In genomic region chr6:38534640-38535365, GRCm38 (mm10) we compare ENCODE assay signal across 8 mouse cellular contexts. TPM values are rescaled to one million over a fixed set of nuclear protein-coding genes. Genes with fewer than 3 reads are reported as not detected.
A peak's percentile ranks its signal among the peaks of the same experiment; 100 is the strongest.
DNase-seq lines count a peak whose midpoint lies in the region; ATAC-seq and TF ChIP-seq lines count a peak whose summit lies in the region.

No protein-coding gene starts in this region.

- no peaks in the 10 kb centered on the region for H3K79me3 ChIP-seq in C2C12 (ENCODE audit: low read depth)

- peaks cover 9% of the 10 kb centered on the region for H3K79me2 ChIP-seq in C2C12 (ENCODE audit: control insufficient read depth, insufficient read depth)

- ATAC-seq in kidney, embryonic 15.5 days (replicated peaks; ENCODE audit: low FRiP score), result peak; percentile 84
- ATAC-seq in limb, embryonic 15.5 days (ENCODE audit: insufficient number of reproducible peaks, low FRiP score, low TSS enrichment, low read depth), result peak; percentile 57
- peak; percentile 72 for ATAC-seq in midbrain, postnatal 0 days (ENCODE audit: low FRiP score)

- TF ChIP-seq CTCF in C2C12 (IDR thresholded peaks at IDR 0.05; ENCODE audit: control insufficient read depth, insufficient read depth, insufficient read length), result peak; percentile 96
- TF ChIP-seq CTCF in embryonic fibroblast, embryonic 13.5 days (IDR thresholded peaks at IDR 0.05; ENCODE audit: borderline replicate concordance, insufficient read depth, low read length), result peak; percentile 91
- peak; percentile 92 for TF ChIP-seq CTCF in midbrain, postnatal 0 days (IDR thresholded peaks at IDR 0.05)

- peaks cover 8% of the 10 kb centered on the region for H3K4me1 ChIP-seq in embryonic fibroblast, embryonic 13.5 days (ENCODE audit: control insufficient read depth, insufficient read depth, low read length)
- H3K4me1 ChIP-seq in heart, embryonic 10.5 days, result peaks cover 8% of the 10 kb centered on the region; the same call in 1 of the 2 replicates
- H3K4me1 ChIP-seq in kidney, embryonic 15.5 days, result peaks cover 14% of the 10 kb centered on the region
- H3K4me1 ChIP-seq in limb, embryonic 15.5 days, result peaks cover 6% of the 10 kb centered on the region; the same call in 1 of the 2 replicates
- no peaks in the 10 kb centered on the region for H3K4me1 ChIP-seq in midbrain, postnatal 0 days (ENCODE audit: insufficient read depth, low read length)

- no peaks in the 10 kb centered on the region for H3K9me3 ChIP-seq in heart, embryonic 10.5 days
- H3K9me3 ChIP-seq in kidney, embryonic 15.5 days (replicated peaks), result no peaks in the 10 kb centered on the region
- no peaks in the 10 kb centered on the region for H3K9me3 ChIP-seq in limb, embryonic 15.5 days
- no peaks in the 10 kb centered on the region for H3K9me3 ChIP-seq in midbrain, postnatal 0 days (ENCODE audit: low read length)

- under 1% methylated on average over 53 of the region's 53 CpGs for WGBS in heart, embryonic 10.5 days
- WGBS in kidney, embryonic 15.5 days, result under 1% methylated on average over 53 of the region's 53 CpGs
- WGBS in limb, embryonic 15.5 days, result under 1% methylated on average over 50 of the region's 53 CpGs
- WGBS in midbrain, postnatal 0 days, result under 1% methylated on average over 53 of the region's 53 CpGs

- H3K9ac ChIP-seq in kidney, embryonic 15.5 days, result peak overlapping the region; percentile 91
- H3K9ac ChIP-seq in limb, embryonic 15.5 days, result peak overlapping the region; percentile 87
- peak overlapping the region; percentile 79 for H3K9ac ChIP-seq in midbrain, postnatal 0 days (replicated peaks; ENCODE audit: low read length, poor library complexity, severe bottlenecking)

- H3K36me3 ChIP-seq in C2C12 (ENCODE audit: control insufficient read depth, insufficient read depth), result no peaks in the 10 kb centered on the region
- peaks cover 9% of the 10 kb centered on the region for H3K36me3 ChIP-seq in heart, embryonic 10.5 days
- peaks cover 5% of the 10 kb centered on the region; the same call in 1 of the 2 replicates for H3K36me3 ChIP-seq in kidney, embryonic 15.5 days
- peaks cover 3% of the 10 kb centered on the region; the same call in 1 of the 2 replicates for H3K36me3 ChIP-seq in limb, embryonic 15.5 days
- H3K36me3 ChIP-seq in midbrain, postnatal 0 days (ENCODE audit: insufficient read depth, low read length), result 0 out of 2 replicates have a peak, but pooled peaks cover under 1% of the 10 kb centered on the region

- no peaks in the 10 kb centered on the region for H3K27me3 ChIP-seq in C2C12 (ENCODE audit: control insufficient read depth, insufficient read depth, insufficient read length)
- H3K27me3 ChIP-seq in heart, embryonic 10.5 days (ENCODE audit: insufficient read depth, poor library complexity, severe bottlenecking), result no peaks in the 10 kb centered on the region
- no peaks in the 10 kb centered on the region for H3K27me3 ChIP-seq in kidney, embryonic 15.5 days
- no peaks in the 10 kb centered on the region for H3K27me3 ChIP-seq in limb, embryonic 15.5 days
- H3K27me3 ChIP-seq in midbrain, postnatal 0 days (ENCODE audit: insufficient read depth, low read length), result no peaks in the 10 kb centered on the region

- peak overlapping the region; percentile 96 for H3K4me3 ChIP-seq in C2C12 (ENCODE audit: insufficient read depth, poor library complexity, severe bottlenecking)
- H3K4me3 ChIP-seq in embryonic fibroblast, embryonic 13.5 days (ENCODE audit: insufficient read depth, low read length), result peak overlapping the region; percentile 73
- H3K4me3 ChIP-seq in heart, embryonic 10.5 days, result peak overlapping the region; percentile 82
- H3K4me3 ChIP-seq in kidney, embryonic 15.5 days (replicated peaks), result peak overlapping the region; percentile 94
- H3K4me3 ChIP-seq in limb, embryonic 15.5 days, result peak overlapping the region; percentile 92
- H3K4me3 ChIP-seq in midbrain, postnatal 0 days (ENCODE audit: low read depth, low read length), result peak overlapping the region; percentile 66

- H3K27ac ChIP-seq in embryonic fibroblast, embryonic 13.5 days (ENCODE audit: insufficient read depth, low read length), result peak overlapping the region; percentile 54
- peak overlapping the region; percentile 98 for H3K27ac ChIP-seq in heart, embryonic 10.5 days
- H3K27ac ChIP-seq in kidney, embryonic 15.5 days, result peak overlapping the region; percentile 99
- peak overlapping the region; percentile 97 for H3K27ac ChIP-seq in limb, embryonic 15.5 days
- peak overlapping the region; percentile 95 for H3K27ac ChIP-seq in midbrain, postnatal 0 days (ENCODE audit: low read depth, low read length)

- peak overlapping the region; percentile 99 for H3ac ChIP-seq in C2C12 (ENCODE audit: control insufficient read depth, insufficient read length, low read depth)

- DNase-seq in brain, adult 2 months (ENCODE audit: low read depth, low spot score), result peak; percentile 97
- peak; percentile 99 for DNase-seq in heart, embryonic 10.5 days (ENCODE audit: low spot score)
- peak; percentile 94 for DNase-seq in midbrain, postnatal 0 days (ENCODE audit: low spot score)
- DNase-seq in spleen, postnatal 10 days (ENCODE audit: low spot score in 2 of 2), result peak; percentile 100

- peak overlapping the region; percentile 80 for H3K4me2 ChIP-seq in kidney, embryonic 15.5 days
- H3K4me2 ChIP-seq in limb, embryonic 15.5 days, result peak overlapping the region; percentile 53
- H3K4me2 ChIP-seq in midbrain, postnatal 0 days (ENCODE audit: low read depth, low read length, poor library complexity, severe bottlenecking), result peak overlapping the region; percentile 57

- TF ChIP-seq POLR2A in embryonic fibroblast, embryonic 13.5 days (IDR thresholded peaks at IDR 0.05; ENCODE audit: low read depth, low read length), result peak; percentile 65

TF ChIP-seq in C2C12, 6 proteins besides CTCF, POLR2A, EP300 and RAD21:
- TF ChIP-seq MYOG (IDR thresholded peaks at IDR 0.05; ENCODE audit: control insufficient read depth, extremely low read depth, insufficient read length) (no peak), MAX (IDR thresholded peaks at IDR 0.05) (peak; percentile 69)

RNA-seq across cellular contexts. Expression of gene Fmc1, which starts 1.5 kb away (rescaled TPM):
- 109 TPM for polyA plus RNA-seq in C2C12 (2012; fragmentation: generic; extraction: Trizol)
- 10.8 and 15.6 TPM in 2 replicates for polyA plus RNA-seq in embryonic fibroblast, embryonic 13.5 days (2011; ENCODE audit: insufficient read length, low read depth, missing spikeins)
- 138 and 187 TPM in 2 replicates for polyA plus RNA-seq in heart, embryonic 10.5 days (2016; fragmentation: Nextera tagmentation; extraction: Ambion mirVana)
- polyA plus RNA-seq in kidney, embryonic 15.5 days (2015; fragmentation: Nextera tagmentation; extraction: Ambion mirVana), result 171 TPM in 2 replicates
- polyA plus RNA-seq in limb, embryonic 15.5 days (2015; fragmentation: Nextera tagmentation; extraction: Ambion mirVana), result 79.5 and 86.9 TPM in 2 replicates
- total RNA-seq in midbrain, postnatal 0 days (2014; rRNA removed), result 48.3 and 48.4 TPM in 2 replicates
- polyA plus RNA-seq in midbrain, postnatal 0 days (2015; fragmentation: Nextera tagmentation; extraction: Ambion mirVana), result 226 and 228 TPM in 2 replicates

RNA-seq across cellular contexts. Expression of gene Luc7l2, which starts 16.3 kb away (rescaled TPM):
- polyA plus RNA-seq in C2C12 (2012; fragmentation: generic; extraction: Trizol), result 30.5 TPM
- 216 and 259 TPM in 2 replicates for polyA plus RNA-seq in embryonic fibroblast, embryonic 13.5 days (2011; ENCODE audit: insufficient read length, low read depth, missing spikeins)
- 32.8 and 33.5 TPM in 2 replicates for polyA plus RNA-seq in heart, embryonic 10.5 days (2016; fragmentation: Nextera tagmentation; extraction: Ambion mirVana)
- polyA plus RNA-seq in kidney, embryonic 15.5 days (2015; fragmentation: Nextera tagmentation; extraction: Ambion mirVana), result 41.1 and 41.7 TPM in 2 replicates
- polyA plus RNA-seq in limb, embryonic 15.5 days (2015; fragmentation: Nextera tagmentation; extraction: Ambion mirVana), result 36.1 and 41.9 TPM in 2 replicates
- total RNA-seq in midbrain, postnatal 0 days (2014; rRNA removed), result 51.5 and 88.0 TPM in 2 replicates
- 26.2 and 40.3 TPM in 2 replicates for polyA plus RNA-seq in midbrain, postnatal 0 days (2015; fragmentation: Nextera tagmentation; extraction: Ambion mirVana)

Comparison
In these comparisons a context has a peak if more than half of its experiments do, and no peak if none do; other contexts are left out.
1. Peak in every context shown above with its lines: DNase-seq, ATAC-seq, H3K4me3 ChIP-seq and H3K27ac ChIP-seq.